In genomic region chr17:87315021-87315531, GRCm38 (mm10) we compare ENCODE assay signal across 8 mouse cellular contexts. TPM values are rescaled to one million over a fixed set of nuclear protein-coding genes. Genes with fewer than 3 reads are reported as not detected.
DNase-seq lines count a peak whose midpoint lies in the region; ATAC-seq and TF ChIP-seq lines count a peak whose summit lies in the region.

No protein-coding gene starts in this region.

- no peak overlapping the region for H3K27ac ChIP-seq in forebrain, embryonic 16.5 days (ENCODE audit: low read length)

- peaks cover 6% of the 10 kb centered on the region; the same call in 1 of the 2 replicates for H3K4me1 ChIP-seq in forebrain, embryonic 16.5 days (replicated peaks; ENCODE audit: control insufficient read depth, insufficient read depth, low read length)
- peaks cover 12% of the 10 kb centered on the region; the same call in 1 of the 2 replicates for H3K4me1 ChIP-seq in lung, adult 2 months (ENCODE audit: control insufficient read depth, insufficient read depth, low read length)

- 9% methylated on average over 9 of the region's 9 CpGs for WGBS in forebrain, embryonic 16.5 days
- WGBS in lung, adult 2 months, result 9% methylated on average over 9 of the region's 9 CpGs

- H3K4me2 ChIP-seq in forebrain, embryonic 16.5 days (ENCODE audit: low read length), result no peak overlapping the region

- H3K36me3 ChIP-seq in forebrain, embryonic 16.5 days (ENCODE audit: control insufficient read depth, insufficient read depth), result no peaks in the 10 kb centered on the region

- H3K27me3 ChIP-seq in forebrain, embryonic 16.5 days (replicated peaks; ENCODE audit: control insufficient read depth, insufficient read depth, low read length), result no peaks in the 10 kb centered on the region

- no peaks in the 10 kb centered on the region for H3K9me3 ChIP-seq in forebrain, embryonic 16.5 days (ENCODE audit: control insufficient read depth, low read length)

- peak; percentile 73 for ATAC-seq in forebrain, embryonic 16.5 days
- ATAC-seq in neutrophil, adult 5-6 weeks (ENCODE audit: extremely low read depth, insufficient number of reproducible peaks, low FRiP score, poor library complexity, severe bottlenecking), result peak; percentile 89

- no peak for TF ChIP-seq POLR2A in lung, adult 2 months (IDR thresholded peaks at IDR 0.05; ENCODE audit: borderline replicate concordance, extremely low read depth, low read depth, low read length)

- H3K9ac ChIP-seq in forebrain, embryonic 16.5 days (replicated peaks; ENCODE audit: low read depth, low read length), result no peak overlapping the region

- intact Hi-C loops in heart, postnatal 36 days (cut with DNase I), result loop anchor here (1.0 to 5.0 kb wide), 4 partner anchors 131 to 352 kb away; partner anchors contain the start of gene Calm2

- no peak overlapping the region for H3K4me3 ChIP-seq in forebrain, embryonic 16.5 days (replicated peaks; ENCODE audit: low read length)
- H3K4me3 ChIP-seq in lung, adult 2 months (replicated peaks; ENCODE audit: extremely low read depth, low read depth, low read length), result no peak overlapping the region

- TF ChIP-seq CTCF in lung, adult 2 months (IDR thresholded peaks at IDR 0.05; ENCODE audit: insufficient read depth, low read length), result peak; percentile 86

- peak; percentile 75 for DNase-seq in ES-CJ7 (ENCODE audit: low read depth, low spot score)
- peak; percentile 94 for DNase-seq in cerebellum, adult 11 months
- DNase-seq in heart, postnatal 36 days, result peak; percentile 94 to 95
- peak; percentile 88 to 97 for DNase-seq in layer of hippocampus, adult 18-20 months (ENCODE audit: low spot score in 2 of 2)
- peak; percentile 92 for DNase-seq in lung, adult 2 months
- DNase-seq in thymus, adult 18-20 months, result peak; percentile 71 to 82

RNA-seq across cellular contexts. Expression of gene Ttc7, which starts 32.4 kb away (rescaled TPM):
- 3.1 and 3.4 TPM in 2 replicates for polyA plus RNA-seq in forebrain, embryonic 16.5 days (2015; fragmentation: Nextera tagmentation; extraction: Ambion mirVana)
- total RNA-seq in heart, postnatal 36 days (2021), result 10 to 100 TPM; 14.7 to 16.7 TPM
- 1 to 10 TPM; 7.5 to 8.0 TPM for total RNA-seq in layer of hippocampus, adult 18-20 months (2021)
- polyA plus RNA-seq in lung, adult 2 months (2012; rRNA removed), result 78.4 and 102 TPM in 2 replicates
- total RNA-seq in neutrophil, adult 5-6 weeks (2017), result 176 and 186 TPM in 2 replicates

RNA-seq across cellular contexts. Expression of gene Mcfd2, which starts 49.3 kb away (rescaled TPM):
- polyA plus RNA-seq in forebrain, embryonic 16.5 days (2015; fragmentation: Nextera tagmentation; extraction: Ambion mirVana), result 54.1 and 57.0 TPM in 2 replicates
- total RNA-seq in heart, postnatal 36 days (2021), result 10 to 100 TPM; 44.0 to 51.0 TPM
- total RNA-seq in layer of hippocampus, adult 18-20 months (2021), result 10 to 100 TPM; 69.7 to 73.0 TPM
- polyA plus RNA-seq in lung, adult 2 months (2012; rRNA removed), result 71.7 and 87.8 TPM in 2 replicates
- 55.9 and 69.6 TPM in 2 replicates for total RNA-seq in neutrophil, adult 5-6 weeks (2017)

Comparison
In these comparisons a context has a peak if more than half of its experiments do, and no peak if none do; other contexts are left out.
1. RNA of gene Ttc7, which starts 32.4 kb away (total RNA-seq): 176 to 186 TPM in neutrophil, adult 5-6 weeks; 14.7 to 16.7 TPM in heart, postnatal 36 days and 7.5 to 8.0 TPM in layer of hippocampus, adult 18-20 months; every median in the first group is over 10 times any median in the second.
2. Peak in every context shown above with its lines, with median percentiles within 50 percentile points of each other: DNase-seq.